Mouse (Mus musculus): Measurements from ENCODE around the gene Tpm1.

DNA sequence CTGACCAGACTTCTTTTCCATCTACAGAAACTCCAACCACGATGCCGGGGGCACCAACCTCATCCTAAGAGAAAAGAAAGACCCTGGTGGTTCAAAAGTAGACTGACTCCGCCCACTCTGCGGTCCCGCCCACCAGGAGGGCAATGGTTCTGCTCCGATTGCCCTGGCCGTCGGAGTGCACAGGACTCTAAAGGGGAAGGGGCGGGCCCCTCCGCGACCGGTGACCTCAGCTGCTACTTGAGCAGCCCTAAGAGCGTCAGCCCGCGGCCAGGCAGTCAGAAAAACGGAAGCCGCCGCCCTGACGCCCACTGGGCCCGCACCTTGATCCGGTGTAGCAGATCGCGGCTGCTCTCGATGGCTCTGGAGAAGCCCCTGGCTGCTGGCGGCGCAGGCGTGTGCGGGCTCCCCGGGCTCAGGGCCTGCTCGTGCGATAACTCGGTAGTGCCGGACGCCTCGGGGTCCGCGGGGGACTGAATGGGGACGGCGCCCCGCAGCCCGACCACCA lies 74.4 kb downstream of the Tpm1 start:
- TF ChIP-seq POLR2A (IDR thresholded peaks at IDR 0.05; ENCODE audit: low read depth, low read length) (no peak), CTCF (conservative IDR thresholded peaks at IDR 0.05; ENCODE audit: insufficient read depth, insufficient read length, low read depth, low read length) (no peak)
